Mouse (Mus musculus): ENCODE measurements at regions not wholly inside any gene's neighbourhood (a gene's known extent, or its start where the extent isn't known, plus 50 kb on each side); places are given as distances from the start of the nearest gene placed in this dataset.

- ATAC-seq (replicated peaks in 1 of 2; ENCODE audit: insufficient read depth in 1 of 2, low FRiP score in 2 of 2, low TSS enrichment in 1 of 2, low read depth in 1 of 2, poor library complexity in 2 of 2, severe bottlenecking in 2 of 2): no peak
Measured at GRCm38 (mm10) chr13:97705926-97706325, 54.5 kb downstream of the Gm10260 start.

- no peak for ATAC-seq (replicated peaks in 1 of 2; ENCODE audit: insufficient read depth in 1 of 2, low FRiP score in 2 of 2, low TSS enrichment in 1 of 2, low read depth in 1 of 2, poor library complexity in 2 of 2, severe bottlenecking in 2 of 2)
Measured at GRCm38 (mm10) chr13:97704541-97704940, 55.9 kb downstream of the Gm10260 start.

- ATAC-seq (replicated peaks in 1 of 2; ENCODE audit: insufficient read depth in 1 of 2, low FRiP score in 2 of 2, low TSS enrichment in 1 of 2, low read depth in 1 of 2, poor library complexity in 2 of 2, severe bottlenecking in 2 of 2): no peak
Measured at GRCm38 (mm10) chr13:97698967-97699366, 61.5 kb downstream of the Gm10260 start.

- no peak for ATAC-seq (replicated peaks in 1 of 2; ENCODE audit: insufficient read depth in 1 of 2, low FRiP score in 2 of 2, low TSS enrichment in 1 of 2, low read depth in 1 of 2, poor library complexity in 2 of 2, severe bottlenecking in 2 of 2)
Measured at GRCm38 (mm10) chr13:97698317-97698716, 62.1 kb downstream of the Gm10260 start.

- no peak for ATAC-seq (replicated peaks in 1 of 2; ENCODE audit: insufficient read depth in 1 of 2, low FRiP score in 2 of 2, low TSS enrichment in 1 of 2, low read depth in 1 of 2, poor library complexity in 2 of 2, severe bottlenecking in 2 of 2)
Measured at GRCm38 (mm10) chr13:97697262-97697661, 63.2 kb downstream of the Gm10260 start.

GRCm38 (mm10) chr13:97695022-97695421, 65.4 kb downstream of the Gm10260 start:
- no peak for ATAC-seq (replicated peaks in 1 of 2; ENCODE audit: insufficient read depth in 1 of 2, low FRiP score in 2 of 2, low TSS enrichment in 1 of 2, low read depth in 1 of 2, poor library complexity in 2 of 2, severe bottlenecking in 2 of 2)

GRCm38 (mm10) chr13:97694356-97694990, 66.0 kb downstream of the Gm10260 start:
- no peak for ATAC-seq (replicated peaks in 1 of 2; ENCODE audit: insufficient read depth in 1 of 2, low FRiP score in 2 of 2, low TSS enrichment in 1 of 2, low read depth in 1 of 2, poor library complexity in 2 of 2, severe bottlenecking in 2 of 2)

GRCm38 (mm10) chr13:97688310-97688886, 72.0 kb downstream of the Gm10260 start:
- no peak for ATAC-seq (replicated peaks in 1 of 2; ENCODE audit: insufficient read depth in 1 of 2, low FRiP score in 2 of 2, low TSS enrichment in 1 of 2, low read depth in 1 of 2, poor library complexity in 2 of 2, severe bottlenecking in 2 of 2)

- no peak for ATAC-seq (replicated peaks in 1 of 2; ENCODE audit: insufficient read depth in 1 of 2, low FRiP score in 2 of 2, low TSS enrichment in 1 of 2, low read depth in 1 of 2, poor library complexity in 2 of 2, severe bottlenecking in 2 of 2)
Measured at GRCm38 (mm10) chr13:97683836-97684235, 76.6 kb downstream of the Gm10260 start.

GRCm38 (mm10) chr13:97681228-97681987, 79.0 kb downstream of the Gm10260 start:
- ATAC-seq (replicated peaks in 1 of 2; ENCODE audit: insufficient read depth in 1 of 2, low FRiP score in 2 of 2, low TSS enrichment in 1 of 2, low read depth in 1 of 2, poor library complexity in 2 of 2, severe bottlenecking in 2 of 2): no peak

- no peak for ATAC-seq (replicated peaks in 1 of 2; ENCODE audit: insufficient read depth in 1 of 2, low FRiP score in 2 of 2, low TSS enrichment in 1 of 2, low read depth in 1 of 2, poor library complexity in 2 of 2, severe bottlenecking in 2 of 2)
Measured at GRCm38 (mm10) chr13:97680283-97680896, 80.0 kb downstream of the Gm10260 start.

GRCm38 (mm10) chr13:97678991-97679390, 81.4 kb downstream of the Gm10260 start:
- ATAC-seq (replicated peaks in 1 of 2; ENCODE audit: insufficient read depth in 1 of 2, low FRiP score in 2 of 2, low TSS enrichment in 1 of 2, low read depth in 1 of 2, poor library complexity in 2 of 2, severe bottlenecking in 2 of 2): no peak

- ATAC-seq (replicated peaks in 1 of 2; ENCODE audit: insufficient read depth in 1 of 2, low FRiP score in 2 of 2, low TSS enrichment in 1 of 2, low read depth in 1 of 2, poor library complexity in 2 of 2, severe bottlenecking in 2 of 2): no peak
Measured at GRCm38 (mm10) chr13:97676536-97677048, 83.8 kb downstream of the Gm10260 start.

- no peak for ATAC-seq (replicated peaks in 1 of 2; ENCODE audit: insufficient read depth in 1 of 2, low FRiP score in 2 of 2, low TSS enrichment in 1 of 2, low read depth in 1 of 2, poor library complexity in 2 of 2, severe bottlenecking in 2 of 2)
Measured at GRCm38 (mm10) chr13:97673107-97673506, 87.3 kb downstream of the Gm10260 start.

- ATAC-seq (replicated peaks in 1 of 2; ENCODE audit: insufficient read depth in 1 of 2, low FRiP score in 2 of 2, low TSS enrichment in 1 of 2, low read depth in 1 of 2, poor library complexity in 2 of 2, severe bottlenecking in 2 of 2): peak; percentile 68; a peak in 3 of 4 replicates
Measured at GRCm38 (mm10) chr13:97672038-97672675, 88.3 kb downstream of the Gm10260 start.

GRCm38 (mm10) chr13:97669366-97669765, 91.1 kb downstream of the Gm10260 start:
- no peak for ATAC-seq (replicated peaks in 1 of 2; ENCODE audit: insufficient read depth in 1 of 2, low FRiP score in 2 of 2, low TSS enrichment in 1 of 2, low read depth in 1 of 2, poor library complexity in 2 of 2, severe bottlenecking in 2 of 2)

- ATAC-seq (replicated peaks in 1 of 2; ENCODE audit: insufficient read depth in 1 of 2, low FRiP score in 2 of 2, low TSS enrichment in 1 of 2, low read depth in 1 of 2, poor library complexity in 2 of 2, severe bottlenecking in 2 of 2): no peak
Measured at GRCm38 (mm10) chr13:97668910-97669309, 91.5 kb downstream of the Gm10260 start.
